Mouse (Mus musculus) neural tube, embryonic 14.5 days (tissue): ENCODE measurements at regions not wholly inside any gene's neighbourhood (a gene's known extent, or its start where the extent isn't known, plus 50 kb on each side); places are given as distances from the start of the nearest gene placed in this dataset.
A peak's percentile ranks its signal among the peaks of the same experiment; 100 is the strongest.

Experiments used
- ATAC-seq: fragments of 200-750 bp; cut with Nextera tagmentation; 2 replicates; pipeline ENCODE4 v1.8.0; 2017; ENCODE audit warnings: low read depth, mild to moderate bottlenecking, moderate TSS enrichment, moderate library complexity
- H3K27ac ChIP-seq: fragments of 300-500 bp; sonication (generic); 2 replicates; pipeline ENCODE4 v1.5.1; 2014; ENCODE audit warnings: low read depth, mild to moderate bottlenecking, control low read depth, low read length, moderate library complexity, mixed read lengths
- H3K27me3 ChIP-seq: fragments of 300-500 bp; sonication (generic); 2 replicates; pipeline ENCODE4 v1.6.1; 2014; ENCODE audit warnings: low read length; ENCODE audit not compliant: control insufficient read depth, insufficient read depth
- H3K36me3 ChIP-seq: fragments of 300-500 bp; sonication (generic); 2 replicates; pipeline ENCODE4 v1.6.1; 2014; ENCODE audit warnings: low read length, mixed read lengths; ENCODE audit not compliant: control insufficient read depth, insufficient read depth
- H3K4me1 ChIP-seq: fragments of 300-500 bp; sonication (generic); 2 replicates; pipeline ENCODE4 v1.6.1; 2014; ENCODE audit warnings: low read length; ENCODE audit not compliant: control insufficient read depth, insufficient read depth
- H3K4me2 ChIP-seq: fragments of 300-500 bp; sonication (generic); 2 replicates; pipeline ENCODE4 v1.6.1; 2014; ENCODE audit warnings: mild to moderate bottlenecking, low read depth, low read length, control low read depth
- H3K4me3 ChIP-seq: fragments of 300-500 bp; sonication (generic); 2 replicates; pipeline ENCODE4 v1.5.1; 2014; ENCODE audit warnings: low read depth, low read length, control low read depth, mixed read lengths
- H3K9ac ChIP-seq: fragments of 300-500 bp; sonication (generic); replicated peaks from 2 replicates; pipeline ENCODE4 v1.6.1; 2014; ENCODE audit warnings: low read depth, mild to moderate bottlenecking, control low read depth, low read length, mixed read lengths
- H3K9me3 ChIP-seq: fragments of 300-500 bp; sonication (generic); 2 replicates; pipeline ENCODE4 v1.6.1; 2016; ENCODE audit warnings: low read length; ENCODE audit not compliant: control insufficient read depth
- WGBS: fragments of 180-500 bp; shearing (Covaris S2); extraction: QIAGEN DNeasy Blood & Tissue Kit; methylation state at CpG from one replicate; pipeline ENCODE4 v1.1.7; 2014; 5-methylcytosine and 5-hydroxymethylcytosine counted together

- Histone ChIP-seq H3K27me3 (no peaks in the 10 kb centered on the region), H3K4me3 (no peak overlapping the region), H3K4me2 (no peak overlapping the region), H3K9me3 (no peaks in the 10 kb centered on the region), H3K36me3 (no peaks in the 10 kb centered on the region), H3K27ac (no peak overlapping the region), H3K9ac (no peak overlapping the region), H3K4me1 (no peaks in the 10 kb centered on the region)
- no peak for ATAC-seq
- 87% methylated on average over 3 of the region's 3 CpGs for WGBS
Measured at GRCm38 (mm10) chr4:31297848-31298247, 666.0 kb upstream of the Map3k7 start.

GRCm38 (mm10) chr4:31319269-31319668 lies 644.6 kb upstream of the Map3k7 start:
- WGBS, result 65% methylated on average over 6 of the region's 6 CpGs
- no peaks in the 10 kb centered on the region for H3K36me3 ChIP-seq
- H3K4me3 ChIP-seq, result no peak overlapping the region
- ATAC-seq, result no peak
- H3K9ac ChIP-seq, result no peak overlapping the region
- no peak overlapping the region for H3K27ac ChIP-seq
- no peaks in the 10 kb centered on the region for H3K9me3 ChIP-seq
- no peak overlapping the region for H3K4me2 ChIP-seq
- H3K27me3 ChIP-seq, result no peaks in the 10 kb centered on the region
- no peaks in the 10 kb centered on the region for H3K4me1 ChIP-seq

- Histone ChIP-seq H3K27ac (no peak overlapping the region), H3K4me2 (no peak overlapping the region), H3K4me1 (no peaks in the 10 kb centered on the region), H3K4me3 (no peak overlapping the region), H3K9ac (no peak overlapping the region), H3K9me3 (no peaks in the 10 kb centered on the region), H3K27me3 (no peaks in the 10 kb centered on the region), H3K36me3 (no peaks in the 10 kb centered on the region)
- 77% methylated on average over 8 of the region's 8 CpGs for WGBS
- ATAC-seq, result no peak
Measured at GRCm38 (mm10) chr4:31320734-31321507, 643.0 kb upstream of the Map3k7 start.

GRCm38 (mm10) chr4:31323816-31324215 lies 640.1 kb upstream of the Map3k7 start:
- Histone ChIP-seq H3K36me3 (no peaks in the 10 kb centered on the region), H3K27ac (no peak overlapping the region), H3K4me2 (no peak overlapping the region), H3K4me3 (no peak overlapping the region), H3K4me1 (no peaks in the 10 kb centered on the region), H3K27me3 (no peaks in the 10 kb centered on the region), H3K9me3 (no peaks in the 10 kb centered on the region), H3K9ac (no peak overlapping the region)
- 93% methylated on average over 3 of the region's 3 CpGs for WGBS
- no peak for ATAC-seq

GRCm38 (mm10) chr4:31328798-31329197 lies 635.1 kb upstream of the Map3k7 start:
- Histone ChIP-seq H3K36me3 (no peaks in the 10 kb centered on the region), H3K27me3 (no peaks in the 10 kb centered on the region), H3K9ac (no peak overlapping the region), H3K4me1 (no peaks in the 10 kb centered on the region), H3K27ac (no peak overlapping the region), H3K4me3 (no peak overlapping the region), H3K4me2 (no peak overlapping the region), H3K9me3 (no peaks in the 10 kb centered on the region)
- ATAC-seq, result no peak
- 57% methylated on average over 5 of the region's 5 CpGs for WGBS

GRCm38 (mm10) chr4:31331053-31331452 lies 632.8 kb upstream of the Map3k7 start:
- Histone ChIP-seq H3K4me2 (no peak overlapping the region), H3K4me1 (no peaks in the 10 kb centered on the region), H3K9ac (no peak overlapping the region), H3K27me3 (no peaks in the 10 kb centered on the region), H3K36me3 (no peaks in the 10 kb centered on the region), H3K27ac (no peak overlapping the region), H3K4me3 (no peak overlapping the region), H3K9me3 (no peaks in the 10 kb centered on the region)
- no peak for ATAC-seq

- Histone ChIP-seq H3K36me3 (no peaks in the 10 kb centered on the region), H3K27ac (no peak overlapping the region), H3K4me3 (no peak overlapping the region), H3K9me3 (no peaks in the 10 kb centered on the region), H3K4me2 (no peak overlapping the region), H3K4me1 (no peaks in the 10 kb centered on the region), H3K27me3 (no peaks in the 10 kb centered on the region), H3K9ac (no peak overlapping the region)
- WGBS, result 88% methylated on average over 3 of the region's 3 CpGs
- no peak for ATAC-seq
Measured at GRCm38 (mm10) chr4:31335686-31336085, 628.2 kb upstream of the Map3k7 start.

GRCm38 (mm10) chr4:31337980-31338379 lies 625.9 kb upstream of the Map3k7 start:
- Histone ChIP-seq H3K4me2 (no peak overlapping the region), H3K27ac (no peak overlapping the region), H3K9me3 (no peaks in the 10 kb centered on the region), H3K4me1 (no peaks in the 10 kb centered on the region), H3K4me3 (no peak overlapping the region), H3K9ac (no peak overlapping the region), H3K27me3 (no peaks in the 10 kb centered on the region), H3K36me3 (no peaks in the 10 kb centered on the region)
- peak; percentile 34; the same call in 1 of the 2 replicates for ATAC-seq
- WGBS, result 43% methylated on average over 4 of the region's 4 CpGs

GRCm38 (mm10) chr4:31343312-31344248 lies 620.3 kb upstream of the Map3k7 start:
- no peak overlapping the region for H3K27ac ChIP-seq
- no peaks in the 10 kb centered on the region for H3K36me3 ChIP-seq
- WGBS, result 51% methylated on average over 5 of the region's 5 CpGs
- peak; percentile 60; the same call in 1 of the 2 replicates for ATAC-seq
- H3K4me1 ChIP-seq, result no peaks in the 10 kb centered on the region
- no peak overlapping the region for H3K4me2 ChIP-seq
- H3K27me3 ChIP-seq, result no peaks in the 10 kb centered on the region
- H3K9ac ChIP-seq, result no peak overlapping the region
- no peaks in the 10 kb centered on the region for H3K9me3 ChIP-seq
- H3K4me3 ChIP-seq, result no peak overlapping the region
